ENCODE assay signal across 8 mouse cellular contexts in the genomic region with DNA sequence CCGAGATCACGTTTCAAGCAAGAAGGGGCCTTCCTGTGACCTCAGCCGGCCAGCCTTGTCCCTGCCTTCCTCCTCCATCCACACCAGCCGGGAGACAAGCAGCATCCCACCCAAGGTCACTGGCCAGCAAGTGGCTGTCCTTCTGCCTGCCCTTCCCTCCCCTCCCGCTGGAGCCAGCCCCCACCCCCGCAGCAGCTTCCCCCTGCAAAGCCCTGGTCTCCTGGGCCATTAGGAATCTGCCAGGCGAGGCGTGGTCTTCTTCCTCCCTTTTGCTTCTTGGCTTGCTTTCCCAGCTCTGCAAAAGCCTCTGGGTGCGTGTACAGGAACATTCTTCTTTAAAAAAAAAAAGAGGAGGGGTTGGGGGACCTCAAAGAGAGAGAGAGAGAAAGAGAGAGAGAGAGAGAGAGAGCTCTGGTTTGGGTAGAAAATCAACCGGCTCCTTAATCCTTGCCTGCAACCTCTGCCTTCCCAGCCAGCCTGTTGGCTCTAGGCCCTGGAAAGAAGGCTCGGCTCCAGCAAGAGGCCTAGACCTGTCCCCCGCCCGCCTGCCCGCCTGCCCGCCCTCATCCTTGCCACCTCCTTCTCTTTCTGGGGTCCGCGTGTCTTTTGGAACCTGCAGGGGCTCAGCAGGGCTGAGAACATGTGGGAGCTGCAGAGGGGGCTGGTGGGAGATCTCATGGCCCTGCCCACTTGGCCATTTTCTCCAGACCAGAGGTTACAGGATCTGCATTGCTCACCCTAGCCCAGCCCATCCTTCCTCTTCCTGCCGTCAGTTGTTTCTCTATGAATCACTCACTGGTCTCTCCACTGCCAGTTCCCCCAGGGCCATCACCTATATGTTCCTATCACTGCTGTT. TPM values are rescaled to one million over a fixed set of nuclear protein-coding genes. Genes with fewer than 3 reads are reported as not detected.
DNase-seq lines count a peak whose midpoint lies in the region; ATAC-seq and TF ChIP-seq lines count a peak whose summit lies in the region.

No protein-coding gene starts in this region.

- H3K4me1 ChIP-seq in hindbrain, embryonic 15.5 days (replicated peaks) = peaks cover 36% of the 10 kb centered on the region
- 0 out of 2 replicates have a peak, but pooled peaks cover 2% of the 10 kb centered on the region for H3K4me1 ChIP-seq in liver, adult 2 months (ENCODE audit: control insufficient read depth, insufficient read depth, low read length)

- no peak overlapping the region for H3K4me3 ChIP-seq in hindbrain, embryonic 15.5 days
- H3K4me3 ChIP-seq in liver, adult 2 months (ENCODE audit: insufficient read depth, low read depth, low read length) = peak overlapping the region; percentile 31; the same call in 1 of the 2 replicates

- TF ChIP-seq POLR2A in liver, adult 2 months (IDR thresholded peaks at IDR 0.05; ENCODE audit: extremely low read depth, insufficient read depth, low read length) = no peak

- no peaks in the 10 kb centered on the region for H3K27me3 ChIP-seq in hindbrain, embryonic 15.5 days
- no peaks in the 10 kb centered on the region for H3K27me3 ChIP-seq in liver, adult 2 months (ENCODE audit: control insufficient read depth, insufficient read depth, low read length)

- ATAC-seq in hindbrain, embryonic 15.5 days (ENCODE audit: low FRiP score, low read depth) = peak; percentile 52; the same call in 1 of the 2 replicates
- peak; percentile 83 for ATAC-seq in monocyte, adult 5-6 weeks (replicated peaks; ENCODE audit: insufficient number of reproducible peaks, low FRiP score, low TSS enrichment, poor library complexity, severe bottlenecking)

- no peaks in the 10 kb centered on the region for H3K36me3 ChIP-seq in hindbrain, embryonic 15.5 days
- no peaks in the 10 kb centered on the region for H3K36me3 ChIP-seq in liver, adult 2 months (ENCODE audit: control insufficient read depth, insufficient read depth, low read length)

- TF ChIP-seq CTCF in liver, adult 2 months (IDR thresholded peaks at IDR 0.05; ENCODE audit: low read depth, low read length) = no peak

- peak overlapping the region; percentile 86 for H3K27ac ChIP-seq in hindbrain, embryonic 15.5 days (replicated peaks)
- peak overlapping the region; percentile 93 for H3K27ac ChIP-seq in liver, adult 2 months (replicated peaks; ENCODE audit: insufficient read depth, low read depth, low read length)

- no peaks in the 10 kb centered on the region for H3K9me3 ChIP-seq in hindbrain, embryonic 15.5 days

- no peaks in the 10 kb centered on the region for H3K79me2 ChIP-seq in liver, adult 2 months (ENCODE audit: control insufficient read depth, insufficient read depth, low read length)

- peak; percentile 96 for DNase-seq in adipocyte (ENCODE audit: low spot score)
- peak; percentile 75 for DNase-seq in cerebellum, adult 9-11 months
- DNase-seq in gastrocnemius, postnatal 10 days = peak; percentile 85
- peak; percentile 45 for DNase-seq in liver, adult 2 months (ENCODE audit: extremely low read depth, low read depth, low spot score)
- peak; percentile 82 for DNase-seq in urinary bladder, postnatal 14 days (ENCODE audit: low spot score)
- no peak for DNase-seq in T-cell, adult 2 months (ENCODE audit: low spot score)

- 20% methylated on average over 18 of the region's 18 CpGs for WGBS in hindbrain, embryonic 15.5 days
- 62% methylated on average over 18 of the region's 18 CpGs for WGBS in liver, adult 2 months

- H3K9ac ChIP-seq in hindbrain, embryonic 15.5 days = 0 out of 2 replicates have a peak overlapping the region, but pooled peaks have one; percentile 13
- peak overlapping the region; percentile 68 for H3K9ac ChIP-seq in liver, adult 2 months (ENCODE audit: low read depth, low read length)

- H3K4me2 ChIP-seq in hindbrain, embryonic 15.5 days = peak overlapping the region; percentile 19

RNA-seq across cellular contexts. Expression of gene Wasf2, which starts 12.5 kb away (rescaled TPM):
- total RNA-seq in gastrocnemius, postnatal 10 days (2021) = 10 to 100 TPM; 73.1 to 88.7 TPM
- polyA plus RNA-seq in hindbrain, embryonic 15.5 days (2015; fragmentation: Nextera tagmentation; extraction: Ambion mirVana) = 30.3 and 31.1 TPM in 2 replicates
- total RNA-seq in liver, adult 2 months (2014; rRNA removed) = 6.0 and 10.7 TPM in 2 replicates
- polyA plus RNA-seq in liver, adult 2 months (2012; rRNA removed) = 12.3 and 17.0 TPM in 2 replicates
- total RNA-seq in monocyte, adult 5-6 weeks (2017) = 66.9 to 107 TPM (median 85.9 TPM) in 3 replicates
